Mouse (Mus musculus) ovary, adult 10 weeks (tissue): Measurements from ENCODE around the gene Ttc23. TPM values are rescaled to one million over a fixed set of nuclear protein-coding genes. Genes with fewer than 3 reads are reported as not detected.

Experiments used
- polyA plus RNA-seq: library from polyadenylated mRNA; stranded (reverse); fragments of 350-450 nt; fragmentation: Illumina TruSeq; extraction: RNeasy Lipid Tissue Mini Kit (QIAGEN cat#74804); gene quantifications from one replicate; pipeline ENCODE4 v1.2.3, GENCODE M21; 2014

The Ttc23 gene
- polyA plus RNA-seq = 104 TPM

DNA sequence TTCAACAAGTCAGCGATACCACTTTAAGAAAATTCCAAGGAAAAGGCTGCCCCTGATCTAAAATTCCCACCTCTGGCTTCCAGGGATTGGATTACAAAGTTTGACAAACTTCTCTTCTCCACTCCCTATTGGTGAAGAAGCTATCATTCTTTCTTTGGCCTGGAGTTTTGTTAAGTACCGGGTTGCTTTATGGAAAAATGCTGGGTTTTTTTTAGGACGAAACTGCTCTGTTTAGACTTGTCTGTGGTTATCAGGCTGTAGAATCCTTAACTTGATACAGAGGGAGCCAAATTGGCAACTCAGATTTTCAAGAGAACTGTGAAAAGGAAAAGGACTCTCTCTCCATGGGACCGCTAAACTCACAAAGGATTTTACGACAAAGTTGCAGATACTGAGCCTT lies at the start of gene Ttc23:
Gene Ttc23, plus strand, starts transcription at position 134 of the 400 bp plus-strand sequence.

DNA sequence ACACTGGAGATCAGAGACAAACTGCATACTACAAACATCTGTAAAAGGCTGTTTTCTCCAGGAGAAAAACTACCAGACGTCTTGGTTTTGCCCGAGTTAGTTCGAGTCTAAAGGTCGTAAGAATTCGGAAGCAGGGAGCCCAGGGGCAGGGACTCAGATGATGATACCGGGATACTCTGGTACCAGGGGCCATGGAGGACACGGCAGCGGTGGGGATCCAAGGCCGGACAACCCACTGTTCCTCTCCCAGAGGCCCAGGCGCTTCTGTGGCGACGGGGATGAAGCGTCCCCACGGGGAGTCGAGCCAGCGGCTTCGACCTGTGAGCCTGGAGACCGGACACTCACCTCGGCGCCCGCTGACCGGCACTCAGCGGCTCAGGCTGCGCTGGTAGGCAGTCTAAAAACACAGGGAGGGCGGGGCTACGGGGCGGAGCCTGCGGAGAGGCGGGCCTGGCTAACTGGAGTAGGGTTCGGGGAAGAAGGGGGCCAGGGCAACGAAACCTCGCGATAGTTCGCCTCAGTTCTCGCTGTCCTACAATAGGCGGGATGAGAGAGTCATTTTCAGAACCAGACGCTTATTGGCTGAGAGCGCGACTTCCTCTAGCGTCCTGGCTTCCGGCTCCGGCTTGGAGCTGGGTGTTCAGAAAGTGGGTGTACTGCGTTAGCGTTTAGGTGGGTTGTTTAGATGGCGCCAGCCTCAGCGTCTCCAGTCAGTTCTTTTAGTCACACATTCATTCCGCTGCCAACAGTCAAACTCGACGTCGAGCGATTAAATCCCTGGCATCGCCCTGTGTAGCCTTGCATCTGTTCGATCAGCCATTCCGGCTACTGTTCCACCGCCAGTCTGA lies 2.2 kb upstream of the Ttc23 start, which contains the start of gene Lrrc28:
Gene Lrrc28, minus strand, starts transcription at position 436 of the 848 bp plus-strand sequence.

DNA sequence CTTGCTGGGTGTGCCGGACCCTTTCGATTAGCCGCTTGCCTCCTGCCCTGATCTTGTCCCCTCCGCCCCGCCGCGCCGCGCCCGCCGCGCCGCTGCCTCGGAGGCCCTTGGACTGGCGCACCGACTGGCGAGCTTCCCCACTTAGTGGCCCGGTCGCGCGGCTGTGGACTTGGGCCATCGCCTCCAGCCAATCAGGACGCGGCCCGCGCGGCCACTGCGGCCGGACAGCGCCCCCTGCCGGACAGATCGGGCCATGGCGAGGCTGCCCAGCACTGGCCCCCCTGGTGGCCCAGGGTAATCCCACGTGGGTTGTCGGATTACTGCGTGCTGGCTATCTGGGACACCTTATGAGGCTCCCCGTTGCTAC lies 112.4 kb downstream of the Ttc23 start, which contains the start of gene Synm:
Gene Synm, minus strand, starts transcription at position 114 of the 367 bp plus-strand sequence.

Other genes with a start within 250 kb of the Ttc23 start
- gene Lrrc28, start 2.1 kb upstream of the Ttc23 start, polyA plus RNA-seq = 16.9 TPM
- gene Synm, start 112.3 kb downstream of the Ttc23 start, polyA plus RNA-seq = 62.8 TPM